Mouse (Mus musculus): ENCODE results near the gene Nrk. TPM values are rescaled to one million over a fixed set of nuclear protein-coding genes. Genes with fewer than 3 reads are reported as not detected.

Gene Nrk
- 0.06 TPM for polyA plus RNA-seq (2014; fragmentation: Illumina TruSeq; extraction: RNeasy Lipid Tissue Mini Kit (QIAGEN cat#74804); ENCODE audit: low read depth, low replicate concordance)

DNA sequence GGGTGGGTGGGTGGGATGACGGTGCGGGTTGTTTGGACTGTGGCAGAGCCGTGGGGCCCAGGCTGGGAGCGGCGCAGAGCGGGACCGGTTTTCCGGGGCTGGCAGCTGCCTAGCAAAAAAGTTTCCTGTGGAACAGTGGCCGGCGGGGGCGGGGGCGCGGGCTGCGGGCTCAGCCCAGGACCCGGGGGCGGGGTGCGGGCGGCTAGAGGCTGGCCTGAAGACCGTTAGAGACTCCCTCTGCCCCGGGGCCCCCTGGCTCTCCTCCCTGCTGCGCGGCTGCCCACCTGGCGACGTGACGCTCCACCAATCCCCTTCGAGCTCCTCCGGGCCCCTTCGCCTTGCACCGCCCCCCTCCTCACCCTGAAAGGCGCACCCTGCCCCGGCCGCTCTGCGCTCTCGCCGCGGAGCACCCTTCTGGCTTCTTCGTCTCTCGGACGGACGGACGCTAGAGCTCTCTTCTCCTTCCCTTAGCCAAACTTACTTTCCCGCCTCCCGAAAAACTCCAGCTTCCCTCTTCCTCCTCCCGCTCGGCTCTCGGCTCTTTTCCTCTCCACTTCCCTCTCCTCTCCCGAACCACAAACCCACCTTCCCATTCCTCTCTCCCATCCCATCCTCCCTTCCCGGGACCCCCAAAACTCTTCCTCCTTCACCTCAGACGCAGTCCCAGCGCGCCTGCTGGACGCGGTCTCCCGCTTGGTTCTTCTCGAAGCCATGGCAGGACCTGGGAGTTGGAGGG, at the start of gene Nrk:
TSS of gene Nrk (plus strand) at position 390 of the 736 bp plus-strand sequence.

Other genes starting within 250 kb of the Nrk start
- gene Serpina7, start 170.8 kb downstream of the Nrk start, polyA plus RNA-seq (2014; fragmentation: Illumina TruSeq; extraction: RNeasy Lipid Tissue Mini Kit (QIAGEN cat#74804); ENCODE audit: low read depth, low replicate concordance), result not detected
- gene 4930513O06Rik, start 171.8 kb downstream of the Nrk start, polyA plus RNA-seq (2014; fragmentation: Illumina TruSeq; extraction: RNeasy Lipid Tissue Mini Kit (QIAGEN cat#74804); ENCODE audit: low read depth, low replicate concordance), result not detected

Measured in sigmoid colon, adult 10 weeks (tissue).